Mouse (Mus musculus) heart, embryonic 13.5 days (tissue): ENCODE results near the gene Slc35e4. TPM values are rescaled to one million over a fixed set of nuclear protein-coding genes. Genes with fewer than 3 reads are reported as not detected.

Source experiments
- ATAC-seq: fragments of 200-750 bp; cut with Nextera tagmentation; 2 replicates; pipeline ENCODE4 v1.8.0; 2017; ENCODE audit warnings: moderate TSS enrichment; ENCODE audit not compliant: insufficient number of reproducible peaks, low FRiP score, low TSS enrichment; ENCODE audit errors: extremely low read depth
- H3K27ac ChIP-seq: fragments of 300-500 bp; sonication (generic); replicated peaks from 2 replicates; pipeline ENCODE4 v1.5.1; 2015; ENCODE audit warnings: moderate library complexity, mild to moderate bottlenecking, inconsistent platforms
- H3K27me3 ChIP-seq: fragments of 300-500 bp; sonication (generic); replicated peaks from 2 replicates; pipeline ENCODE4 v1.6.1; 2015; ENCODE audit warnings: mild to moderate bottlenecking, inconsistent platforms
- H3K36me3 ChIP-seq: fragments of 300-500 bp; sonication (generic); 2 replicates; pipeline ENCODE4 v1.6.1; 2015; ENCODE audit warnings: mild to moderate bottlenecking, inconsistent platforms
- H3K4me1 ChIP-seq: fragments of 300-500 bp; sonication (generic); 2 replicates; pipeline ENCODE4 v1.6.1; 2015; ENCODE audit warnings: inconsistent platforms
- H3K4me2 ChIP-seq: fragments of 300-500 bp; sonication (generic); 2 replicates; pipeline ENCODE4 v1.6.1; 2015; ENCODE audit warnings: inconsistent platforms, mild to moderate bottlenecking, moderate library complexity
- H3K4me3 ChIP-seq: fragments of 300-500 bp; sonication (generic); 2 replicates; pipeline ENCODE4 v1.5.1; 2015; ENCODE audit warnings: moderate library complexity, mild to moderate bottlenecking, inconsistent platforms
- H3K9ac ChIP-seq: fragments of 300-500 bp; sonication (generic); 2 replicates; pipeline ENCODE4 v1.6.1; 2015; ENCODE audit warnings: inconsistent platforms, mild to moderate bottlenecking, moderate library complexity
- H3K9me3 ChIP-seq: fragments of 300-500 bp; sonication (generic); 2 replicates; pipeline ENCODE4 v1.6.1; 2016; ENCODE audit warnings: inconsistent platforms
- WGBS: fragments of 180-500 bp; shearing (Covaris S2); methylation state at CpG from one replicate; pipeline ENCODE4 v1.1.7; 2015; ENCODE audit warnings: mixed read lengths; 5-methylcytosine and 5-hydroxymethylcytosine counted together
- polyA plus RNA-seq: library from polyadenylated mRNA; unstranded; fragments of >200 nt; fragmentation: Nextera tagmentation; extraction: Ambion mirVana; gene quantifications from 2 replicates; pipeline ENCODE4 v1.2.1, GENCODE M21; 2015

The Slc35e4 gene
- polyA plus RNA-seq, 1 experiment from 2014 or later: 4.9 TPM

DNA sequence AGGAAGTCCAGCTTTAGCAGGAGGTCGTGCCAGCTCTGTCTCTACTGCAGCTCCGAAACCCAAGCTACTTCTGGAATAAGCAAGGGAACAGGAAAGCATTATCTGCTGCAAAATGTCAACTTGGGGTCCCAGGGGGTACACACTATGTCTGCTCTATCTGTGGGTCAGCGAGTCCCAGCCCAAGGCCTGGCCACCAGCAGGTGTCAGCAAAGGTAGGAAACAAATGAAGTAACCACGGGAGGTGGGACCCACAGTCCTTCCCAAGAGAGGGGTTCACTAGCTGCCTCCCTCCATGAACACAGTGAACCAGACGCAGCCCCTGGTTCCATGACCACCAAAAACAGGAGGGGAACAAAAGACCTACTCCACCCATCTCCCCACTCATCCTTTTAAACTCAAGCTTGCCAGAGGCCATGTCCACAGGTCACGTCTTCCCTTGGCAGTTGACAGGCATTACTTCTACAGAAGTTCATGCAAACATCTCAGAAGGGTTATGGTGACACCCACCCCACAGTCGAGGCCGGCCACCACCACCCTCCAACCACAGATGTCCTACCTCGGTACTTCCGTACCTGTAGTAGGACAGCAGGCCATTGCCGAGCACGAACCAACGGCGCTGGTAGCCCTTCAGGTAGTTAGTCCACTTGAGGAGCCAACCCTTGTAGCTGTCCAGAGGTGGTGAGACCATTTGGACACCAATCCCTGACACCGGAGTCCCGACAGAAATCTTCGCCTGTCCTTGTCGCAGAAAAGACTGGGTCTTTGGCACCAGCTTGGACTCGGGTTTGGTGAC, 51.6 kb downstream of the Slc35e4 start:
- Histone ChIP-seq H3K4me2 (peak overlapping the region; percentile 88), H3K36me3 (no peaks in the 10 kb centered on the region), H3K4me3 (peak overlapping the region; percentile 59), H3K9ac (peak overlapping the region; percentile 80), H3K27ac (no peak overlapping the region), H3K4me1 (peaks cover 16% of the 10 kb centered on the region), H3K9me3 (no peaks in the 10 kb centered on the region), H3K27me3 (peaks cover 55% of the 10 kb centered on the region)
- WGBS: 67% methylated on average over 19 of the region's 19 CpGs
- no peak for ATAC-seq

DNA sequence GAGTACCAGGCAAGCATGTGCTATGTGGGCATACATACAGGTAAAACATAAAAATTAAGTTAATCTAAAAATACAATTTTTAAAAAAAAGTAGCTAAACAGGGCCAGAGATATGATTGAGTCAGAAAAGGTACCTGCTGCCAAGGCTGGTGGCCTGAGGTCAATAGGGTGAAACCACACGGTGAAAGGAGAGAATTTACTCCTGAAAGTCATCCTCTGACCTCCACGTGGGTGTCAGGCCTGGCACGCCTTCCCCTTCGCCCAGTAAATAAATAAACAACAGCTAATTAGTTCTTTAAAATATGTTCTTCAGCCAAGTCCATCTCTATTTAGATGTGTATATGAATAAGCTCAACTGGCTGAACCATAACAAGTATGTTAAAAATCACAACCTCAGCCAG, 54.1 kb downstream of the Slc35e4 start:
- ATAC-seq: no peak
- no peaks in the 10 kb centered on the region for H3K9me3 ChIP-seq
- H3K27me3 ChIP-seq: peaks cover 40% of the 10 kb centered on the region
- H3K36me3 ChIP-seq: no peaks in the 10 kb centered on the region
- H3K4me2 ChIP-seq: no peak overlapping the region
- no peak overlapping the region for H3K4me3 ChIP-seq
- no peak overlapping the region for H3K27ac ChIP-seq
- WGBS: 71% methylated on average over 4 of the region's 4 CpGs
- H3K9ac ChIP-seq: no peak overlapping the region
- H3K4me1 ChIP-seq: peaks cover 16% of the 10 kb centered on the region

DNA sequence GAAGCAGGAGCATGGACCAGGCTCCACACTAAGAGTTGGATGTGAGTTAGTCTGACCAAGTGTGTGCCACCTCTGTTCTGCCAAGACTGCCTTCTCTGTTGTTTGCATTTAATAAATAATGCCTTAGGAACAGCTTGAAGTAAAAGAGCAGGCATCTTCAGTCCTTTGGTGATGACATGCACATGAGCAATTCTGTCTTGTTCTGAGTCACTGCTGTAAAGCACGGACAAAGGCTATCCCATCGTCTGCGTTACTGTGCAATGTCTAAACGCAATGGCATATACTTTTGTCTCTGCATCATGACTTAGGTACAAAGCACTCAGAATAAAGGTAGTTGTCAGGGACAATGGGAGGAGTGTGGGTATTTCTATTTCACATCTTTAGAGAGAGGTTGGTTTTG, 54.7 kb downstream of the Slc35e4 start:
- WGBS: 89% methylated on average over 4 of the region's 4 CpGs
- Histone ChIP-seq H3K27ac (no peak overlapping the region), H3K9me3 (no peaks in the 10 kb centered on the region; the same call in 1 of the 2 replicates), H3K4me3 (no peak overlapping the region), H3K36me3 (no peaks in the 10 kb centered on the region), H3K27me3 (peaks cover 35% of the 10 kb centered on the region), H3K9ac (no peak overlapping the region), H3K4me2 (no peak overlapping the region), H3K4me1 (peaks cover 16% of the 10 kb centered on the region)
- no peak for ATAC-seq

DNA sequence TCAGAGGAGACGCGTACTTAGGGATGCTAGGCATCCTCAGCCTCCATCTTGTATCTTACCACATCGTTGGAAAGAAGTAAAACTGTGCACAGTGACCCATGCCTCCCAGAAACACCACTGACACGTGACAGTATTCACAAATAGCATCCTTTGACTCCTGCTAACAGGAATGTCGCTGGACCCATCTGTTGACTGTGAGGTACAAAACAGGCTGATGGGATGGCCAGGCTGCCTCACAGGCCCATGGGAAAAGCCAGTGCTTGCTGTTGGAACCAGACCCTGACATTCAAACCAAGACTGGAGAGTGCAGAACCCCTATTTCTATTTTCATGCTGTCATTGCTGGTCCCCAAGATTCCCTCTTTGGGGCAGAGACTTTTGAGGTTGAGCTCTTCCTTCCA, 56.6 kb downstream of the Slc35e4 start:
- 71% methylated on average over 5 of the region's 5 CpGs for WGBS
- Histone ChIP-seq H3K27ac (no peak overlapping the region), H3K4me1 (peaks cover 12% of the 10 kb centered on the region), H3K9me3 (no peaks in the 10 kb centered on the region; the same call in 1 of the 2 replicates), H3K4me3 (no peak overlapping the region), H3K27me3 (peaks cover 19% of the 10 kb centered on the region), H3K4me2 (no peak overlapping the region), H3K36me3 (no peaks in the 10 kb centered on the region), H3K9ac (no peak overlapping the region)
- ATAC-seq: no peak

Other genes starting within 250 kb of the Slc35e4 start
- 0.33 TPM in 2 replicates for gene Osbp2, start 50.8 kb downstream of the Slc35e4 start, polyA plus RNA-seq
- 0.08 and 0.11 TPM in 2 replicates for gene 4921536K21Rik, start 19.6 kb downstream of the Slc35e4 start, polyA plus RNA-seq
- 9.7 and 10.7 TPM in 2 replicates for gene Dusp18, start 19.4 kb downstream of the Slc35e4 start, polyA plus RNA-seq
- 67.8 and 69.2 TPM in 2 replicates for gene Tcn2, start 17.5 kb upstream of the Slc35e4 start, polyA plus RNA-seq
- gene Pes1, start 49.3 kb upstream of the Slc35e4 start, polyA plus RNA-seq: 46.6 and 52.2 TPM in 2 replicates
- 0.20 TPM in 1 of 2 replicates, not detected in the other for gene 4930556J24Rik, start 62.1 kb upstream of the Slc35e4 start, polyA plus RNA-seq
- gene Gal3st1, start 69.0 kb upstream of the Slc35e4 start, polyA plus RNA-seq: 0.17 and 0.52 TPM in 2 replicates
- 0.05 TPM in 1 of 2 replicates, not detected in the other for gene Sec14l4, start 116.8 kb upstream of the Slc35e4 start, polyA plus RNA-seq
- not detected in 2 replicates for gene Sec14l3, start 150.2 kb upstream of the Slc35e4 start, polyA plus RNA-seq
- gene Mtfp1, start 180.8 kb upstream of the Slc35e4 start, polyA plus RNA-seq: 20.8 and 28.3 TPM in 2 replicates
- 0.48 and 1.0 TPM in 2 replicates for gene Sec14l2, start 208.8 kb upstream of the Slc35e4 start, polyA plus RNA-seq
- 17.2 and 18.1 TPM in 2 replicates for gene Rnf215, start 220.5 kb upstream of the Slc35e4 start, polyA plus RNA-seq
- 3.5 and 5.1 TPM in 2 replicates for gene Ccdc157, start 245.6 kb upstream of the Slc35e4 start, polyA plus RNA-seq
- gene Sf3a1, start 245.7 kb upstream of the Slc35e4 start, polyA plus RNA-seq: 33.3 TPM in 2 replicates